In the genomic region with DNA sequence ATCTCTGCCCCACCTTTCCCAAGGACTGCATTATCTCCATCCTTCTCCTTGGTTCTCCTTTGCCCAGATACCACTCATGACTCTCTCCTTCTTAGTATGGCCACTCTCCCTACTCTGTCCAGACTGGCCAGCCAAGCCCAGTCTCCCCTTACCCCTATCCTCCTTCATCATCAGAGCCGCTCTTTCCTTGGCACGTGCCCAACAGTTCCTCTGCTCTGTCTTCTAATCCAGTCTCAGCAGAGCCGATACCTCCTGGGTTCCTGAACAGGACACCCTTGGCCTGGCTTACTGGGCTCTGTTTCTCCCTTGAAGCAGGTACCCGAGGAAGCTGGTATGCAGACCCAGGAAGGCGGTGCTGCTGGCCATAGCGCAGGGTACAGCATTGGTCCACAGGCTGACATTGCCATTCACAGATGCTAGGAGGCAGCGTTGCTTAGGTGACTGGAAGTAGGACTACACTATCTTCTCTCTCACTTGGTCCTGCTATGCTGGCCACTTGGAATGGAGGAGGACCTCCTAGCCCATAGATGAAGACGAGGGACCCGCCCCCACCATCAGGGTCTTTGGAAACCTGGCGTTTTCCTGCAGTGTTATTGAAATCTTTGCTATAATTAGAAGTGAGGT, we compare ENCODE assay signal across 12 mouse cellular contexts.
DNase-seq lines count a peak whose midpoint lies in the region; ATAC-seq and TF ChIP-seq lines count a peak whose summit lies in the region.
"Had no signal": no experiment of that assay in that cellular context is flagged by ENCODE, and none has a peak within 500 bp of the region (broad histone marks: within the 10 kb centered on the region; RNA-seq: fewer than 3 reads in every experiment).

No protein-coding gene starts in this region.

- in situ Hi-C loops in CH12.LX (cut with MboI; ENCODE audit: low pct_ligation_motif_present, low pct_unique_long_range_greater_than_20kb, low sequenced_read_pairs): no loop called here

- peaks cover 81% of the 10 kb centered on the region for H3K4me1 ChIP-seq in cerebellum, adult 2 months (ENCODE audit: control insufficient read depth, insufficient read depth, low read length)
- H3K4me1 ChIP-seq in hindbrain, embryonic 13.5 days (replicated peaks): peaks cover 56% of the 10 kb centered on the region
- H3K4me1 ChIP-seq in hindbrain, embryonic 10.5 days (replicated peaks): peaks cover 25% of the 10 kb centered on the region; the same call in 1 of the 2 replicates
- H3K4me1 ChIP-seq in liver, postnatal 0 days (ENCODE audit: insufficient read depth): peaks cover 17% of the 10 kb centered on the region
- peaks cover 0 to 34% of the 10 kb centered on the region in 2 experiments; a peak in 2 of 4 replicates for H3K4me1 ChIP-seq in CH12.LX (ENCODE audit: control insufficient read depth in 1 of 2, insufficient read depth in 2 of 2)

- TF ChIP-seq EP300 in liver, postnatal 0 days (IDR thresholded peaks at IDR 0.05; ENCODE audit: low read depth): no peak
- no peak for TF ChIP-seq EP300 in CH12.LX (IDR thresholded peaks at IDR 0.05; ENCODE audit: low read length)

- H3K27ac ChIP-seq in cerebellum, adult 2 months (ENCODE audit: insufficient read depth, low read length): peak overlapping the region; percentile 8; the same call in 1 of the 2 replicates
- H3K27ac ChIP-seq in hindbrain, embryonic 13.5 days: no peak overlapping the region; the same call in 1 of the 2 replicates
- no peak overlapping the region for H3K27ac ChIP-seq in hindbrain, embryonic 10.5 days
- no peak overlapping the region for H3K27ac ChIP-seq in liver, postnatal 0 days (ENCODE audit: low read depth)
- H3K27ac ChIP-seq in CH12.LX (ENCODE audit: insufficient read depth, low read depth): no peak overlapping the region

- ATAC-seq in hindbrain, embryonic 13.5 days (ENCODE audit: low FRiP score): 0 out of 2 replicates have a peak, but pooled peaks have one; percentile 16
- ATAC-seq in liver, postnatal 0 days: no peak

- TF ChIP-seq POLR2A in cerebellum, adult 2 months (IDR thresholded peaks at IDR 0.05; ENCODE audit: borderline replicate concordance, insufficient read depth, low read length): no peak
- no peak for TF ChIP-seq POLR2A in CH12.LX (IDR thresholded peaks at IDR 0.05; ENCODE audit: low read depth, low read length)

- peak; percentile 31; the same call in 1 of the 2 replicates for TF ChIP-seq CTCF in cerebellum, adult 2 months (IDR thresholded peaks at IDR 0.05; ENCODE audit: borderline replicate concordance, insufficient read depth, low read depth, low read length)
- TF ChIP-seq CTCF in liver, postnatal 0 days (IDR thresholded peaks at IDR 0.05; ENCODE audit: low read depth): peak; percentile 47
- TF ChIP-seq CTCF in CH12.LX (conservative IDR thresholded peaks at IDR 0.05 in 1 of 2, IDR thresholded peaks at IDR 0.05 in 1 of 2; ENCODE audit: low read depth in 2 of 2, low read length in 2 of 2): peak in 1 of 2 experiments; percentile 49; a peak in 2 of 4 replicates

- no peaks in the 10 kb centered on the region for H3K79me2 ChIP-seq in CH12.LX (replicated peaks; ENCODE audit: control insufficient read depth, extremely low read depth, insufficient read depth, poor library complexity, severe bottlenecking)

- H3K36me3 ChIP-seq in hindbrain, embryonic 13.5 days: peaks cover 40% of the 10 kb centered on the region
- peaks cover 91% of the 10 kb centered on the region for H3K36me3 ChIP-seq in hindbrain, embryonic 10.5 days
- peaks cover 32% of the 10 kb centered on the region for H3K36me3 ChIP-seq in liver, postnatal 0 days (replicated peaks; ENCODE audit: insufficient read depth, low read length)
- peaks cover 44 to 88% of the 10 kb centered on the region in 2 experiments for H3K36me3 ChIP-seq in CH12.LX (replicated peaks in 1 of 2; ENCODE audit: control insufficient read depth in 1 of 2, insufficient read depth in 1 of 2, low read length in 1 of 2)

- dilution Hi-C loops in CH12.LX (cut with MboI; ENCODE audit: extremely low pct_ligation_motif_present, extremely low pct_unique_long_range_greater_than_20kb, low sequenced_read_pairs): no loop called here

- no peaks in the 10 kb centered on the region for H3K9me3 ChIP-seq in hindbrain, embryonic 13.5 days
- no peaks in the 10 kb centered on the region for H3K9me3 ChIP-seq in hindbrain, embryonic 10.5 days
- no peaks in the 10 kb centered on the region for H3K9me3 ChIP-seq in liver, postnatal 0 days (ENCODE audit: low read length)
- no peaks in the 10 kb centered on the region for H3K9me3 ChIP-seq in CH12.LX (replicated peaks; ENCODE audit: low read length)

- no peak overlapping the region for H3K9ac ChIP-seq in hindbrain, embryonic 13.5 days
- no peak overlapping the region for H3K9ac ChIP-seq in liver, postnatal 0 days (replicated peaks)
- H3K9ac ChIP-seq in CH12.LX (ENCODE audit: insufficient read depth, low read depth): no peak overlapping the region

- no peaks in the 10 kb centered on the region for H3K27me3 ChIP-seq in cerebellum, adult 2 months (ENCODE audit: control insufficient read depth, insufficient read depth, low read length)
- H3K27me3 ChIP-seq in hindbrain, embryonic 13.5 days: no peaks in the 10 kb centered on the region
- H3K27me3 ChIP-seq in hindbrain, embryonic 10.5 days (ENCODE audit: insufficient read depth, poor library complexity, severe bottlenecking): no peaks in the 10 kb centered on the region
- no peaks in the 10 kb centered on the region for H3K27me3 ChIP-seq in liver, postnatal 0 days (ENCODE audit: insufficient read depth, low read length)
- H3K27me3 ChIP-seq in CH12.LX (replicated peaks): no peaks in the 10 kb centered on the region

- WGBS in cerebellum, adult 2 months: 39% methylated on average over 10 of the region's 10 CpGs
- WGBS in hindbrain, embryonic 13.5 days: 85% methylated on average over 10 of the region's 10 CpGs
- WGBS in hindbrain, embryonic 10.5 days: 90% methylated on average over 10 of the region's 10 CpGs
- WGBS in liver, postnatal 0 days (ENCODE audit: insufficient replicate concordance): 83% methylated on average over 10 of the region's 10 CpGs

- no peak overlapping the region for H3K4me3 ChIP-seq in cerebellum, adult 2 months (replicated peaks; ENCODE audit: insufficient read depth, low read depth, low read length)
- no peak overlapping the region for H3K4me3 ChIP-seq in hindbrain, embryonic 13.5 days
- no peak overlapping the region for H3K4me3 ChIP-seq in hindbrain, embryonic 10.5 days
- no peak overlapping the region for H3K4me3 ChIP-seq in liver, postnatal 0 days (ENCODE audit: low read depth, low read length)
- no peak overlapping the region for H3K4me3 ChIP-seq in CH12.LX (replicated peaks in 1 of 3; ENCODE audit: low read depth in 2 of 3, low read length in 2 of 3, poor library complexity in 1 of 3)

- H3K4me2 ChIP-seq in hindbrain, embryonic 13.5 days: no peak overlapping the region
- no peak overlapping the region for H3K4me2 ChIP-seq in liver, postnatal 0 days (ENCODE audit: low read depth, low read length)
- no peak overlapping the region for H3K4me2 ChIP-seq in CH12.LX (ENCODE audit: insufficient read depth, low read depth, poor library complexity, severe bottlenecking)

- peak; percentile 50 for TF ChIP-seq RAD21 in CH12.LX (IDR thresholded peaks at IDR 0.05; ENCODE audit: low read depth, low read length)

- no peak for DNase-seq in cerebellum, adult 2 months
- no peak for DNase-seq in cerebellum, adult 18-20 months
- no peak for DNase-seq in hindbrain, embryonic 10.5 days (ENCODE audit: low spot score)
- no peak for DNase-seq in liver, postnatal 0 days
- no peak for DNase-seq in liver
- DNase-seq in CH12.LX (ENCODE audit: extremely low read depth): no peak
- no peak for DNase-seq in right cerebral cortex, adult 2 months (ENCODE audit: low spot score in 2 of 2)
- DNase-seq: adrenal gland, adult 8-10 months; heart, adult 18-20 months; heart, postnatal 36 days; layer of hippocampus, adult 9-11 months had no signal

TF ChIP-seq in CH12.LX, 34 proteins besides CTCF, POLR2A, EP300 and RAD21:
- no peak for TF ChIP-seq CHD1 (IDR thresholded peaks at IDR 0.05; ENCODE audit: low read depth, low read length)
- no peak for TF ChIP-seq JUND (conservative IDR thresholded peaks at IDR 0.05; ENCODE audit: low read depth, low read length)
- TF ChIP-seq UBTF (IDR thresholded peaks at IDR 0.05; ENCODE audit: low read depth, low read length): no peak
- TF ChIP-seq NRF1 (IDR thresholded peaks at IDR 0.05; ENCODE audit: low read depth, low read length): no peak
- TF ChIP-seq SMC3 (IDR thresholded peaks at IDR 0.05; ENCODE audit: low read depth, low read length): peak; percentile 32
- no peak for TF ChIP-seq USF1 (IDR thresholded peaks at IDR 0.05; ENCODE audit: low read depth, low read length)
